Mouse (Mus musculus) bone marrow macrophage, adult 2 months (primary cell): Measurements from ENCODE around the gene Nt5dc2.

ENCODE experiments used
- CTCF ChIP-seq: IDR thresholded peaks from 2 replicates; pipeline ENCODE4 v1.5.1; 2012; ENCODE audit warnings: low read depth, mild to moderate bottlenecking, low read length, moderate library complexity
- POLR2A ChIP-seq: IDR thresholded peaks from 2 replicates; pipeline ENCODE4 v1.6.1; 2012; ENCODE audit warnings: mild to moderate bottlenecking, low read depth, low read length, borderline replicate concordance

- TF ChIP-seq CTCF (no peak), POLR2A (no peak)
Observed at GRCm38 (mm10) chr14:31182786-31183290, 52.0 kb downstream of the Nt5dc2 start.
